Mouse (Mus musculus): ENCODE data around the gene Ube2b. TPM values are rescaled to one million over a fixed set of nuclear protein-coding genes. Genes with fewer than 3 reads are reported as not detected.
A peak's percentile ranks its signal among the peaks of the same experiment; 100 is the strongest.

Gene Ube2b
- total RNA-seq, 2 experiments from 2014 or later: 131 to 155 TPM

DNA sequence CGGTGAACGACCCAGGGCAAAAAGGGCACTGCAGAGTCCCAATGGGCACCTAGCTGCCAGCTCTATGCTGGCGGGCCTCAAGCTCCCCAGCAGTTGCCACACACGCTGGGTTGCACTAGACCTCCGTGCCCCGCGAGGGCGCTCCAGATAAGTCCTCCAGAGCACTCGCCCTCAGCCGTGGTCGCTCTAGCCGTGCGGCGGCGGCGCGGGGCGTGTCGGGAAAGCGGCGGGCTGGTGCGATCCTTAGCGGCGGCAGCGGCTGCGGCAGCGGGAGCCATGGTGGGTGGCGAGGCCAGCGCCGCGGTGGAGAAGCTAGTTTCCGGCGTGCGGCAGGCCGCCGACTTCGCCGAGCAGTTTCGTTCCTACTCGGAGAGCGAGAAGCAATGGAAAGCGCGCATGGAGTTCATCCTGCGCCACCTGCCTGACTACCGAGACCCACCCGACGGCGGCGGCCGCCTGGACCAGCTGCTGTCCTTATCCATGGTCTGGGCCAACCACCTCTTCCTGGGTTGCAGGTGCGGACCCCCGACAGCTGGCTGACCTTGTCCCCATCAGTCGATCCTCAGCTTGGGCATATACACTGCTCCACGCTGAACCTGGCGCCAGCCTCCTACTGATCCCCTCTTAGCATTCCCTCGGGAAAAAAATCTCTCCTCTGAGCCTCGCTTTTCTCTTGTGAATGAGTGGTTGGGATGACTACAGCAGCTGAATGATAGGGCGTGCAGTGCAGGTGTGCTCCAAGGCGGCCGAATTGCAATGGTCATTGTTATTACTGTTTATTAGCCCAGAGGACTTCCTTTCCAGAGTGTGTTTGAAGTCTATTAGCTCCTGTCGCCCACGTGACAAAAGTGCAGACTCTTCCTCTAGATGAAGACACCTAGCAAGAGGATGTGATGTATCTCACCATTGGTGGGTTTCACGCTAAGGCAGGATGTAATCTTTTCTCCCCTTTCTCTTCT lies 32.8 kb downstream of the Ube2b start, which contains the start of gene Cdkn2aipnl:
TSS of gene Cdkn2aipnl (plus strand) at position 219 of the 959 bp plus-strand sequence.
- DNase-seq: peak; percentile 99

DNA sequence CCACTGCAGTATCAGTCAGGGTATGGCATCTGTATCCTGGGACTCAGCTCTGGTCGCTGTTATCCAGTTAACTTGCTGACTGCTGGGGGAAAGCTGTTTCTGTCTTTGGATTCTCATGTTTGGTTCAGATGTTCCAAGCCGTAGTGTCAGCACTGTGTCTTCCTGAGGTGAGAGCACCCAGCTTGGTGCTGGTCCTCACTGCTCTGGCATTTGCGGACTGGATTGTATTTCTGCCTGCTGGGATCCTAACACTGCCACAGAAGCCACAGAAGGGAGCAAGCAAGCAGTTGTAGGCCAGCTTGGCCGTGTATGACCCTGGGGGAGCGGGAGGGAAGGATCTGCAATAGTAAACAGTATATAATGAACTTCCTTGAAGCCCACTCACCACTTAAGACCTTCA lies 33.9 kb downstream of the Ube2b start:
- no peak for DNase-seq

DNA sequence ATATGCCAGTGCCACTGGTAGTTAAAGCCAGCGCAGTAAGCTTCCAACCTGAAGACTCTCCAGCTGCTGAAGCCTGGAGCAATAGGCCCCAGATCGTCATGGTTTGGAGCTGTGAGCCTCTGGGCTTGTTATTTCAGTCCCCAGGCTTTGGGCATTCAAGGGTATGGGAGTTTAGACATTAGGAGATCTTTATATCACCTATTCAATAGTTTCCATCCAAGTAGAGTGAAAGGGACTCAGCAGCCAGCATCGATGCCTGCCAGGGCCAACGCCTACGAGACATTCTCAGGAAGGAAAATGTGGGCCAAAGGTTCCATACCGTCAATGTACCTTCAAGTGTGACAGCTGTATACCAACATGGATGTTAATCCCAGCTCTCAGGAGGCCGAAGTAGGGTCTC lies 38.3 kb downstream of the Ube2b start:
- DNase-seq: no peak

DNA sequence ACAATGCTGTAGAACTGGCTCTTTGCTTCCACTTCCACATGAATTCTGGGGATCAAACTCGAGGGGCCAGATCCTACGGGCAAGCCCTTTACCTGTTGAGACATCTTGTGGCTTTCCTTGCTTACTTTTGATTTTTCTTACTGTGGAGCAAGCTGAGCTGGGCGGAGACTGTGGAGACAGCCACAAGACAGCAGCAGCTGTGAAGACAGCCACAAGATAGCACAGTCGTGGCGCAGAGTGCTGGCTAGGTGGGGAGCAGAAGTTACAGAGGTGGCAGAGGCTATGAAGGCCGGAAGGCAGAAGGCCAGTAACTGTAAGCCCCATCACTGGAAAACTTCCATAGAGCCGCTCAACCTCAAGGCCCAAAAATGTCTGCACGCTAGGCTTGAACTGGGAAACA lies 38.8 kb downstream of the Ube2b start:
- no peak for DNase-seq

DNA sequence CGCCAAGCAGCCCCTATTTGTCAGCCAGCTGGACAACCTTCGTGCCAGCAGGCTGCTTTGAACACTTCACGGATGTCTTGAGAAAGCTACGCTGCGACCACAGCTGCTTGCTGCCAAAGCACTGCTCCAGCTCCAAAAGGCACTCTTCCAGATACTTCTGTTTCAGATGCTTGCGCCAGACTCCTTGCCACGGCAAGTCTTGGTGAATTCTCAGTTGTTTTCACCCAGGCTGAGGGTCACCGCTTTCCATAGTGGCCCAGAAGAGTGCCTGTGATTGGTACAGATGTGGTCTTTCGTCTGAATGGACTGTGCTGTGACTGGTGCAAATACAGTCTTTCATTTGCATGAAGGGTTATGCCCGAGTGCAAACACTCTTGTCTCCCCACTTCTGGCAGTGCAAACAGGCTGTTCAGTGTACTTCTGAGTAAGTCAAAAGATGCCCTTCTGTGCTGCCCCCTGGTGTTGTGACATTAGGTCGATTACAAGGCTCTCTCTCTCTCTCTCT lies 39.5 kb downstream of the Ube2b start:
- DNase-seq: peak; percentile 56

DNA sequence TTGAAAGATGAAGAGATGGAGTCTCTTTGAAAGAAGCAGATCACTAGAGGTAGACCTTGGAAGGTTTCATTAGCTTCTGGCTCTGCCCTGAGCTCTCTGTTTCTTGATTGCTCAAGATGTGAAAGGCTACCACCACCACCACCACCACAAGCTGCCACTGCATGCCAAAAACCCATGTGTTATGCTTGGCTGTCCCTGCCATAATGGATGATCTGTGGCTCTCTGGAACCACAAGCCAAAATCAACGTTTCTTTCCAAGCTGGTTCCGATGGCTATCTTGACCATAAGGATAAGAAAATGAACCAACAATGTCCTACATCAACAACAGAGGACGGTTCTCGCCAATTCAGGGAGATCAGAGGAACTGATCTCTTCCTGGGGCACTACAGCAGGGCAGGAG lies 40.5 kb downstream of the Ube2b start:
- no peak for DNase-seq

DNA sequence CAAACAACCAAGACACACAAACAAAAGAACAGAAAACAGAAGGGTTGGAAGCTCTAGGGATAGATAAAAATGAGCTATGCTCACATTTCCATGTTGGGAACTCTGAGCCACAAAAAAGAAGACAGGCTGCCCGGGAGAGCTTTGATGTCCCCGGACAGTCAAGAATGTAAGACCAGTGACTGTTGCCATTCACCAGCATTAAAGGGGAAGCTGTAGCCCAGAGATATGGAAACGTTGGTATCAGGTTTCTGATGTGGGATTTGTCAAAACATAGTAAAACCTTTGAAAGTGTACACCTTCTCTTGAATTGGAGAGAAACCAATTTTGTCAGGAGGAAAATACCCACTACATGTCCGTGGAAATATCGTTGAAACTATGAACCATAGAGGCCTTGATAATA lies 41.1 kb downstream of the Ube2b start:
- no peak for DNase-seq

DNA sequence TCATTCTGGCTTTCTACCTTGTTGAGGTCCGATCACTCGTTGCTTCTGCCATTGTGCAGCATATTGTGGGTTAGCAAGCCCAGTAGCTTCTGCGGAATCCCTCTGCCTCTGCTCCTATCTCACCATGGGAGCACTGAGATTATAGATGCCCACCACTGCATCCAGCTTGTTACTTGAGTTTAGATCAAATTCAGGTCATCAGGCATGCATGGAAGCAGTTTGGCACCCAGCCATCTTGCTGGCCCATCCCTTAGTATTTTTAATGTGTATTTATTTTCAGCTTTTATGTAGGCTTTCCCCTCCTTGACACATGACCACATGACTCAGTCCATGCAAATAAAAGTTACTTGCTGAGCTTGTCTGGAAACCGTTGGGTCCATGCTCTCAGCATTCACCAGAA lies 42.8 kb downstream of the Ube2b start:
- DNase-seq: no peak

DNA sequence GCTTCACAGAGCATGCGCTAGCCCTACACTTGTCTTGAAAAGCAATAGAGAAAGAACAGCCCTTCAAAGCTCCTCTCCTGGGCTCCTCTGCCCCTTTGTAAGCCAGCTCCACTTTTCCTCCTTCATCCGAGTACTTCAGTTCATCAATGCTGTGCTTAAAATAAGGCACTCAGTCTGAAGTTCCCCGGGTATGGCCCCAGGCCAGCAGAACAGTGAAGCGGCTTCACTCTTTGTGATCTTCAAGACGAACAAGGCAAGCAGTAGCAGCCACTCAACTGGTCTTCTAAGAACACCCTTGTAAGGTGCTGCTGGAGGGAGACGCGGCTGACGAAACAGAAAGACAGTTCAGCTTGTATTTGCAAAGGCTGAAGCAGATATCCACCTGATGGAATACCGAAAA lies 44.5 kb downstream of the Ube2b start:
- no peak for DNase-seq

DNA sequence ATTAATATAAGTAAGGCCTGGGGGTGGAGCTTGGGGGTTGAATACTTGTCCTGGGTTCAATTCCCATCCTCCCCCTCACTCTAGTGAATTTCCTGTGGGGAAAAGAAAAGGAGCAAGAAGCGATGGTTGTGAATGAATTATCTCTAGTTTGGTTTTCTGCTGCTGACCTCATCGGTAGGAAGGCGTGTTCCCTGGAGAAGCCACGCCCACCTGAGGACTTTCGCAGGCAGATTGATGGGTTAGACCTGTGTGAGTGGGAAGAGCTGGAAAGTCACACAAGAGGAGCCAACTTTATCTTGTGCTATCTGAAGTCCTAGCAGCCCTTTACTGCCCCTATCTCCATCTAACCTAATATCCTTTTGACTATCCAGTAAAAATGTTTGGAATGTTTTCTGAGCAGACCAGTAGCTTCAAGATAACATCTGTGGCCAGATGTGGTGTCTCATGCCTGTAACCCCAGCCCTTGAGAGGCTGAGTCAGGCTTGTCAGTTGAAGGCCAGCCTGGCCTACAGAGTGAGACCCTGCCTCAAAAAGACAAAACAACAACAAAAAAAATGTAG lies 48.6 kb downstream of the Ube2b start:
- no peak for DNase-seq

DNA sequence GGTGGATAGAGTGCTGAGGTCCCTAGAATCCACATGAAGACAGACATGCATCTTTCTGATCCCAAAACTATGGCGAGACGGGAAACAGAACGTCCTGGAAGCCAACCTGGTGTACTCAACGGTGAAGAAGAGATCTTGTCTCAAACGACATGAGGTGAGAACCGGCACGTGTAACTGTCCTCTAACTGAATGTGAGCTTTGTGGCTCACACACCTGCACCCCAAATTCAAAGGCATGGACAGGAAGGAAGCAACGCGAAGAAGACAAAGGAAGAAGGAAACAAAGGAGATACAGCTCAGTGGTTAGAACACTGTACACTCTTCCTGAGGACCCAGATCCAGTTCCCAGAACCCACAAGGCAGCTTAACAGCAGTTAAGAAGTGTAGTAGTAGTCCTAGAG lies 50.6 kb downstream of the Ube2b start:
- no peak for DNase-seq

DNA sequence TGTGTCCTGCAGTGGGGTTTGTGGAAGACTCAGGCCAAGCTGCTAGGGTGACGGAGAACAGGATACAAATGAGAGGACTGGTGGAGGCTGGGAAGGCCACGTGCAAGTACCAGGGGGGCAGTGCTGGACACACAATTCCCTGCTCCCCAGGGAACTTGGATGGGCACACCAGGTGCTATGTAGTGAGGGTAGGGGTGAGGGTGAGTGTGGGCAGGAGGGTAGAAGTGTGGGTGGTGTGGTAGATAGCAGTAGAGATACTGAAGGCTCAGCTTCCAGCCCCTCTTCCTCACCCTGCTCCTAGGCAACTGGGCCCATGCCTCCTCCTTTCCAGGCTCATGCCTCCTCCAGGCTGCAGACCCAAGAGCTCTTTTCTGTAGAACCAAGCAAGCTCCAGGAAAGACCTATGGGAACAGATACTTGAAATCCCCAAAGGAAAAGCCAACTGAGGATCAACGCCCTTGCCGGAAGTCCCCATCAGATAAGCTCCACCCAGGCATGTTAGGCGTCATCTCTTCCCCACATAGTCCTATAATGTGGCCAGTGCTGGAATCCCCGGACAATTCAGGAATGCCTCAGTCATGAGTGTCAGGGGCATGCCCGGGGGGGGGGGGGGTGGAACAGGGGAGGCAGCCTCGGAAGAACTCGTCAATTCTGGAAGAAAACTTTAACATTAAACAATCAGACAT lies 51.3 kb downstream of the Ube2b start:
- no peak for DNase-seq

DNA sequence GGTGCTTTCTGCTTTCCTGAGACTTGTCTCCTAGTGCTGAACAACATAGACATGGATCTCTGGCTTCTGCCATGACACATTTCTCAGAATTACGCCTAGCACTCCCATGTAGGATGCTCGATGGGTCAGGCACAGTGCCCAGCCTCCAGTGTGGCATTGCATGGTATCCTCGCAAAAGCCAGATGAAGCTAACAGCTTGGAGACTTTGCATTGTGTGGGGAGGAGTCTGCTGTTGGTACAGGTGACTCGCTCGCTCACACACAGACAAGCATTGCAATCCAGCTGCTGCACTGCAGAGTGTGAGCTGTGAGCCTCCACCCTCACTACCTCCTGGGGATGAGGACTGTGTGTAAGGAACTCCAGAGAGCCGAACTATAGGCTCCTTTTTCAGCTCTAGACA lies 54.4 kb downstream of the Ube2b start:
- DNase-seq: no peak

DNA sequence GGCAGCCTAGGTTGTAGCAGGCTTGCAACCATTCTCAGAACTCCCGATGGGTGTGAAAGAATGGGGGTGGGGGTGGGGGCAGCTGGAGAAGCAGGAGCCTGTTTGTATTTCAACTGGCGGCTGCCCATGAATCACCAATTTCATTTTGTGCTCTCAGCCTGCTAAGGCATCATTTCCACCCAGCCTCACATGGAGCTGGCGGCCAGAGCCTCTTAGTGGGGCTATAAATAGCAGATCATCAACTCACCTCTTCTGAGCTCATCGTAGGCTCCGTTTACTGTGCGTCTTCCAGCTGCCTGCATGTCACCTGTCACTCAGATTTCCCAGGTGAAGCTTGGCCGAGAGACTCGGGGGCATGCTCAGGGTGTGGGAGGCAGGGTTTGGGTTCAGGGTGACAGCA lies 55.0 kb downstream of the Ube2b start:
- DNase-seq: no peak

DNA sequence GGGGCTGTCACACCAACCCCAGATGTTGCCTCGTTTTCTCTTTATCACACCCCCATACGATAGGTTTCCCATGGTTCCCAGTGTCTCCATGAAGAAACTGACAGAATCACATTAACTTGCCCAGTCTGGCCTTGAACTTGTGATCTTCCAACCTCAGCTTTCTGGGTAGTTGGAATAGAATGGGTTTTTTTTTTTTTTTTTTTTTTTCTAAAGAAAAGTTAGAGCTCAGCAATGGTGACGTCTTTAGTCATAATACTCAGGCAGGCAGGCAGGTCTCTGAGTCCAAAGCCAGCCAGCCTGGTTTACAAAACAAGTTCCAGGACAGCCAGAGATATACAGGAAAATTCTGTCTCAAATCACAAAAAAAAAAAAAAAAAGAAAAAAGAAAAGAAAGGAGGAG lies 56.3 kb downstream of the Ube2b start:
- DNase-seq: no peak

DNA sequence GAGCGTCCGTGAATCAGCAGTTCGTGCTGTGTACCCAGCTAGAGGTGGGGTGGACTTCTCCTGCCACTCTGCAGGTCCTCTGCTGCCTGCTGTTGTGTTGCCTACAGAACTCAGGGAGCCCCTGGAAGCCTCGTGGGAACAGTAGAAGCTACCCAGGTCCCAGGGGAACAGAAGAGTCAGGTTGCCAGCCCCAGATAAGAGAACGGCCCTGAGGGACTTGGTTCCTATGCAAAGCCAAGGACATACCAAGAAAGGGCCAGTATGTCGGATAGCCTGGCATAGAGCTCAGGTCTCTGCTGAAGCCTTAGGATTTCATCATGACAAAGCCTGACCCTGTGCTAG lies 57.1 kb downstream of the Ube2b start:
- no peak for DNase-seq

DNA sequence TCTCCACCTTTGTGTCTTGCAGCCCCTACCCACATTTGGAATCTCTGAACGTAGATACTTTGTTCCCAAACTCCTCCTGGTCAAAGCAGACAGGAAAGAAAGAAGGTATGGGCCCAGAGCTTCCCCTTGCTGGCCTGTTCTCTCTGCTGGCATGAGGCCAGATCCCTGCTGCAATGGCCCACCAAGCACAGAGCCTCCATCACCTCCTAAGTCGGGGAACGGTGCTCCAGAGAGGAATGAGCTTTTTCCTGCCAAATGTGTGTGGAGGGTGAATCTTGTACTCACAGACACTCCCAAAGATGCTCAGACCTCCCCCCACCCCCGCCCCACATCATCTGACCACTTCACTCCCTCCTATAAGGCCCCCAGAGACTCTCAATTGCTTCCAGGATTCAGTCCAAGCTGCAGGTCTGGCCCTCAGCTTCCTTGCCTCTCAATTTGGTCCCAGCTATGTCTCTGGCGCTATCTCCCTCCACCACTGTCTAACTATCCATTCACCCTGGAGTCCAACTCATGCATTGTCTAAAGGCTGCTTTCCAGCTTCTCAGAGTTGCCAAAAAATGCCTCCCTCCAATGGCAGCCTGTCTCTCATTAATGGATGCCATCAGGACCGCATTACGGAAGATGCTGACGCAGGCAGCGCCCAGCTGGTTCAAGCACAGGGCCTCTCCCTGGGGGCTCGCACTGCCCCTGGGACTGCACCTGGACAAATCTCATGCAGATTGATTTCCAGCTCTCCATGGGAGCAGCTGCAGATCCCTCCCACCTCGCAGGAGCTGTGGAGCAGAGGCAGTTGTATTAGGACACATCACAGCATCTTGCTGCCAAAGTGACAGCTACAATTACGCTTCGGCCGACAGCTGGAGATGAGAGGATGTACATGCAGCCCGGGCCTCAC lies 57.7 kb downstream of the Ube2b start:
- DNase-seq: no peak

DNA sequence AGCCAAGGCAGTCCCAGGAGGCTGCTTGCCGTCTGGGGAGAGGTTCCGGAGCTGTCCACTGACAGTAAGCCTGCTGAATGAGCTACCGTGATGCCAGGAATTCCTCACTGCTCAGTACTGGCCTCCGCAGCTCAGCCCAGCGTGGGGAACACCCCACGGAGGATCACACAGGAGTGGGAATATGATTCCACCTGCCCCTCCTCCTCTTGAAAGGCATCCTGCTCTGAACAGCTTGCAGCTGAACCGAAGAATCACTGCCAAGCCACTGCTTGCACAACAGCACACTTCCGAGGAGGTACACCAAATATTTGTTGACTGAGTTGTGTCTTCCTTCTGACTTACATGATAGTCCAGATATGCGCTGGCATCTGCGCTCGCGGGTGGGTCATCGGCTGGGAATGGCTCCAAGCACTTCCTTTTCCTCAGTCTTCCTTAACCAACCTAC lies 60.0 kb downstream of the Ube2b start:
- peak; percentile 53 for DNase-seq

DNA sequence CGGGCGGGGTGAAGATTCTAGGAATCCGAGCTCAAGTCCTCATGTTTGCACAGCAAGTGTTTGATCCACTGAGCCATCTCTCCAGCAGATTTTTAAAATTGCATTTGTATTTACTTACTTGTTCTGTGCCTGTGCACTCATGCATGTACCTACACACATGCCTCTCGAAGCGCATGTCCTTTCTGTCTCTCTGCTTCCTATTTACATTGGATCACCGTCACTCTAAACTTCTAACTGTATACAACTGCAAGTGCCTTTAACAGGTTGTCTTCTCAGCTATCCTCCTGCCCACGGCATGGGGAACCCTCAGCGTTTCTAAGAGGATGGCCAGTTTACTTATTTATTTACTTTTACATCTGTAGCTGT lies 61.0 kb downstream of the Ube2b start:
- DNase-seq: no peak

DNA sequence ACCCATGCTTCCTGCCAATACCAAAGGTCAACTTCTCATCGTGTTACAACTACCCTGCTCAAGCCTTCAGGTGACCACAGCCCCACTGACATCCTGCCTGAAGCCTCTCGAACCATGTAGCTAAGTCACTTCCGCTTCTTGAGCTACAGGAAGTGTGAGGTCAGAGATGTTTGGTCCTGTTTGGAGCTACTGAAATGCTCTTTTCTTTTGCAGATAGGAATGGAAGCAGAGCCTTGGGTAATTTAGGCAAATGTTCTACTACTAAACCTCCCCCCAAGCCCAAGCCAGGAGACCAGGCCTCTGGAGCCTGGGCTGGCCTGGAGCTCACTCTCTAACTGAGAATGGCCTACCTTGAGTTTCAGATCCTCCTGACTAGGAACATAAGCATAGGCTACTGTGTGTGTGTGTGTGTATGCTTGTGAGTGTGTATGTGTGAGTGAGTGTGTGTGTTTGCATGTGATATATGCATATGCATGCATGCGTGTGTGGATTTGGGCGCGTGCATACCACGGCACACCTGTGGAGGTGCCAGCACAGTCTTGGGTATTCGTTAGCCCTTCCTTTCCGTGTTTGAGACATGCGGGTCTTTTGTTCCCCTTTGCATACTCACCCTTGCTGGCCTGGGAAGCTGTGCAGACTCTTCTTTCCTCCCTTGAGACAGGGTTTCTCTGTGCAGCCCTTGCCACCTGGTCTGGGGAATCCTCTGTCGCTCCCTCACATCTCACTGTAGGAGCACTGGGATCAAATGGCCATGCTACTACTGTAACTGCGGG lies 61.6 kb downstream of the Ube2b start:
- no peak for DNase-seq

DNA sequence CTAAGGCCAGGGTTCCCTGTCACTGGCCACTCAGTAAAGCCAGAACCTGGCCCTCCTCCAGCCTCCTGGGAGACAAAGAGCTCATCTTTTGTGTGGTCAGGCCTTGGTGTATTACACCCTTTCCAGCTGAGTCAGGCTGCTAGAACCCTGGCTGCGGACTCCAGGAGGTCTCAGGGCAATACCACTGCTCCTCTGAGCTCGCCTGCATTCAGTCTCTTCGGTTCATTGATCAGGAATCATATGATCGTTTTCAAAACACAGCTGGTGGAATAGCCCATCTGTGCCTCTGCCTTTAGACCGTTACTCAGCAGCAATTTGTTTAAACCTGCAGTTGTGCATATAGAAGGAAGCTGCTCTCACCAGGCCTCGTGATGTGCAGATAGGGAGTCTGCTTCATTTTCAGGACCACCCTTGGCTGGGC lies 63.2 kb downstream of the Ube2b start:
- no peak for DNase-seq
